Comparison of ENCODE assay signal across 8 mouse cellular contexts in genomic region chr12:72461894-72462530, GRCm38 (mm10). TPM values are rescaled to one million over a fixed set of nuclear protein-coding genes. Genes with fewer than 3 reads are reported as not detected.
DNase-seq lines count a peak whose midpoint lies in the region; ATAC-seq lines count a peak whose summit lies in the region.

No protein-coding gene starts in this region.

- peak; percentile 59 to 66 for DNase-seq in B cell, adult 2 months
- peak; percentile 81 for DNase-seq in ES-CJ7 (ENCODE audit: low read depth, low spot score)
- DNase-seq in induced T-regulatory cell, adult 2 months (ENCODE audit: low read depth): peak; percentile 79
- DNase-seq in liver, embryonic 11.5 days (ENCODE audit: low spot score): no peak
- DNase-seq in neural tube, embryonic 11.5 days (ENCODE audit: low spot score): peak; percentile 54
- DNase-seq in thymus, postnatal 36 days: peak; percentile 20 to 34

- whole genome bisulfite sequencing in liver, embryonic 11.5 days: 41% methylated on average over 5 of the region's 5 CpGs
- WGBS in neural tube, embryonic 11.5 days: 50% methylated on average over 5 of the region's 5 CpGs

- H3K36me3 ChIP-seq in liver, embryonic 11.5 days (ENCODE audit: control insufficient read depth, insufficient read depth, low read length): no peaks in the 10 kb centered on the region
- H3K36me3 ChIP-seq in neural tube, embryonic 11.5 days (ENCODE audit: control insufficient read depth, insufficient read depth, low read length): no peaks in the 10 kb centered on the region

- H3K9me3 ChIP-seq in liver, embryonic 11.5 days (ENCODE audit: control insufficient read depth, low read length): no peaks in the 10 kb centered on the region
- no peaks in the 10 kb centered on the region for H3K9me3 ChIP-seq in neural tube, embryonic 11.5 days (ENCODE audit: control insufficient read depth, low read length)

- no peaks in the 10 kb centered on the region for H3K4me1 ChIP-seq in liver, embryonic 11.5 days (replicated peaks; ENCODE audit: control insufficient read depth, insufficient read depth, low read length)
- no peaks in the 10 kb centered on the region for H3K4me1 ChIP-seq in neural tube, embryonic 11.5 days (ENCODE audit: control insufficient read depth, insufficient read depth, low read length)

- peak overlapping the region; percentile 39 for H3K4me2 ChIP-seq in liver, embryonic 11.5 days
- H3K4me2 ChIP-seq in neural tube, embryonic 11.5 days (ENCODE audit: low read depth): no peak overlapping the region

- H3K27ac ChIP-seq in liver, embryonic 11.5 days (ENCODE audit: low read depth, low read length): no peak overlapping the region
- H3K27ac ChIP-seq in neural tube, embryonic 11.5 days (ENCODE audit: low read depth, low read length): no peak overlapping the region

- H3K4me3 ChIP-seq in liver, embryonic 11.5 days (ENCODE audit: low read depth, low read length): no peak overlapping the region
- H3K4me3 ChIP-seq in neural tube, embryonic 11.5 days (ENCODE audit: low read depth, low read length): no peak overlapping the region

- H3K9ac ChIP-seq in liver, embryonic 11.5 days (ENCODE audit: low read depth, low read length): no peak overlapping the region
- no peak overlapping the region for H3K9ac ChIP-seq in neural tube, embryonic 11.5 days (ENCODE audit: low read length)

- ATAC-seq in cerebellum, adult (ENCODE audit: insufficient number of reproducible peaks, low FRiP score, low TSS enrichment): peak; percentile 56
- ATAC-seq in frontal cortex, adult (ENCODE audit: low TSS enrichment): peak; percentile 91
- no peak for ATAC-seq in liver, embryonic 11.5 days (replicated peaks; ENCODE audit: low FRiP score)
- ATAC-seq in neural tube, embryonic 11.5 days (ENCODE audit: insufficient read depth, low FRiP score, low TSS enrichment): no peak; the same call in 1 of the 2 replicates

- no peaks in the 10 kb centered on the region for H3K27me3 ChIP-seq in liver, embryonic 11.5 days (replicated peaks; ENCODE audit: control insufficient read depth, insufficient read depth, low read length)
- H3K27me3 ChIP-seq in neural tube, embryonic 11.5 days (ENCODE audit: control insufficient read depth, insufficient read depth, low read length): no peaks in the 10 kb centered on the region

RNA-seq across cellular contexts. Expression of gene Lrrc9, which starts 20.3 kb away (rescaled TPM):
- 0.34 and 0.58 TPM in 2 replicates for polyA plus RNA-seq in liver, embryonic 11.5 days (2014; fragmentation: Nextera tagmentation; extraction: Ambion mirVana)
- 2.7 TPM in 2 replicates for polyA plus RNA-seq in neural tube, embryonic 11.5 days (2014; fragmentation: Nextera tagmentation; extraction: Ambion mirVana)

RNA-seq across cellular contexts. Expression of gene Rtn1, which starts 53.2 kb away (rescaled TPM):
- polyA plus RNA-seq in liver, embryonic 11.5 days (2014; fragmentation: Nextera tagmentation; extraction: Ambion mirVana): 3.6 and 4.3 TPM in 2 replicates
- 446 and 504 TPM in 2 replicates for polyA plus RNA-seq in neural tube, embryonic 11.5 days (2014; fragmentation: Nextera tagmentation; extraction: Ambion mirVana)

Comparison
In these comparisons a context has a peak if more than half of its experiments do, and no peak if none do; other contexts are left out.
1. ATAC-seq: peak in cerebellum, adult (single experiment) and frontal cortex, adult (single experiment); none in liver, embryonic 11.5 days (single experiment) and neural tube, embryonic 11.5 days (single experiment).
2. RNA of gene Rtn1, which starts 53.2 kb away (polyA plus RNA-seq): 446 to 504 TPM in neural tube, embryonic 11.5 days; 3.6 to 4.3 TPM in liver, embryonic 11.5 days; every median in the first group is over 10 times any median in the second.